Mouse (Mus musculus) spleen, adult 2 months (tissue): ENCODE measurements at regions not wholly inside any gene's neighbourhood (a gene's known extent, or its start where the extent isn't known, plus 50 kb on each side); places are given as distances from the start of the nearest gene placed in this dataset.

Experiments used
- CTCF ChIP-seq: fragments of 200-500 bp; IDR thresholded peaks from 2 replicates; pipeline ENCODE4 v1.5.1; 2011; ENCODE audit warnings: mild to moderate bottlenecking, inconsistent platforms; ENCODE audit not compliant: insufficient read depth, insufficient read length, insufficient replicate concordance; ENCODE audit errors: extremely low read depth
- POLR2A ChIP-seq: fragments of 200-500 bp; IDR thresholded peaks from 2 replicates; pipeline ENCODE4 v1.6.1; 2011; ENCODE audit warnings: low read depth, low read length, inconsistent platforms

DNA sequence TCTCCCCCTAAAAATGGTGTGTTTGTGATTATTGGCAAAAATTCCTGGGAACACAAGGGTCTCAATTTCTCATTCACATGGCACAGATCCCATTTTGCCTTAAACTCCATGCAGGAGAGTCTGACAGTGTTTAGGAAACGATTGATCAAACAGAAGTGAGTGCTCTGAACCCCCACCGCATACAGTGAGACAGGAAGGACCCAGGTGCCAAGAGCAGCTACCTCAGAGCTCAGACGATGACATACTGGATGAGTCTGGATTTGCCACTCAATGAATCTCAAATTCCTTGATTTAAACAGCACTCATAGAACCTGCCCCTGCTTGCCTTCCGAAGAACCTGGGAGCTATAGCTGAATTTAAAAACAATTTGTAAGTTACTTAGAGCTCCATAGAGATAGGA, 129.6 kb upstream of the Gdnf start:
- TF ChIP-seq CTCF (no peak), POLR2A (no peak)
